Mouse (Mus musculus) left cerebral cortex, adult 9 months (tissue): ENCODE results near the gene Usp33.

Experiments used
- DNase-seq, 2 experiments: peaks; one replicate each; pipeline ENCODE4 v3.0.0; 2022; ENCODE audit warnings: low spot score in 2 of 2

The Usp33 gene

DNA sequence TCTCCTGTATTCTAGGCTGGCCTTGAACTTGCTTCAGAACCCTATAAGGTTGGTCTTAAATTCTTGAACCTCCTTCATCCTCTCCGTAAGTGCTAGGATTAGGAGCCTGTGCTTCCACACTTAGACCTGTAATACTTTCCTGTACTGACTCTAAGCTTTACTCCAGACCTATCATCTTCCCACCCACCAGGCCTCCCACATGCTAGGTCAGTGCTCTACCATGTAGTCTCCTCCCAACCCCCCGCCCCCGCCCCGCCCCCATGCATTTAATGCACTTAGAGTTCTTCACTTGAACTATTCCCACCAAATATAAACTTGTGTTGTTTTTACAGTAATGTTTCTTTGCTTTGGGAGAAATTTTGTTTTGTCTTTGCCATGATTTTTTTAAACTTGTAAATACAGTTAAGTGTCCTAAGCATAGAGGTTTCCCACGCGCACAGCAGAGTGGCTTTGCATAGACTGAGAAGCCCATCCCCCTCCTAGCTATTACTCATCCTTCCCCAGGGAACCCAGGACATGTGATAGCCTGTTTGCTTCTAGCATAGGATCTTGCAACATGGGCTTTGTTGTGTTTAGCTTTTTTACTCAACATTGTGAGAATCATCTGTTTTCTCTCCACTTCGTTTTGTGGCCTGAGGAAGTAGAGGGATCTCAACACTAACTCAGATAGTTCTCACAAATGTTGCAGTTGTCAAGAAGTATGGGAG is 55.8 kb downstream of the Usp33 start:
- DNase-seq = peak in 1 of 2 experiments; percentile 34

GRCm38 (mm10) chr3:152402671-152403066 is 56.4 kb downstream of the Usp33 start:
- no peak for DNase-seq

DNA sequence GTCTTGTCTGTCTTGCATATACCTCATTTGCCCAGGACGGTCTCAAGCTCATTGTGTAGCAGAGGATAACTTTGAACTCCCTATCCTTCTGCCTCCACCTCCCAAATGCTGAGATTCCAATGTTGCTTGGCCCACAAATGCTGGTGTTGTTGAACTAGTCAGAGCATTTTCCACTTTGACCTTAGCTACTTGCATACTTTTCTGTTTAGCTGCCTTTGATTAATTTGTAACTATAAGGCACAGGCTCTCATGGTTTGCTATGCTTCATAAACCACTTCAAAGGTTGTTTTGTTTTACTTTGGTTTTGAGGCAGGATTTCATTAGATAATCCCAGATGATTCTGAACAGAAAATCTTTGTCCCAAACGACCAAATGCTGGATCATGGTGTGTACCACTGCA is 57.5 kb downstream of the Usp33 start:
- DNase-seq = no peak

DNA sequence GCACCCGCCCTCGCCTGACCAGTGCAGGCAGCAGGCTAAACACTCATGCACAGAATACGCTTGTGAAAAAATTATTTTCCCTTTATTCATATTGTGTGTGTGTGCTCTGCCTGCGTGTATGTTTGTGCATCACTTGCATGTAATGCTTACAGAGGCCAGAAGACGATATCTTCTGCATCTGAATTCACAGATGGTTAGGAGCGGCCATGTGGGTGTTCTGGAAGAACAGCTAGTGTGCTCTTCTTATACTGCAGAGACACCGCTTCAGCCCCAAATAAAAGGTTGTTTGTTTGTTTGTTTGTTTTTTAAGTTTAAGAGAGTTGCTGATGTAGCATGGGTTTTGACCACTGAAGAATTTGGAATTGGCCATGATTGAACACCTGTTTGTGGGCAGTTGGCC is 59.1 kb downstream of the Usp33 start:
- DNase-seq = no peak

DNA sequence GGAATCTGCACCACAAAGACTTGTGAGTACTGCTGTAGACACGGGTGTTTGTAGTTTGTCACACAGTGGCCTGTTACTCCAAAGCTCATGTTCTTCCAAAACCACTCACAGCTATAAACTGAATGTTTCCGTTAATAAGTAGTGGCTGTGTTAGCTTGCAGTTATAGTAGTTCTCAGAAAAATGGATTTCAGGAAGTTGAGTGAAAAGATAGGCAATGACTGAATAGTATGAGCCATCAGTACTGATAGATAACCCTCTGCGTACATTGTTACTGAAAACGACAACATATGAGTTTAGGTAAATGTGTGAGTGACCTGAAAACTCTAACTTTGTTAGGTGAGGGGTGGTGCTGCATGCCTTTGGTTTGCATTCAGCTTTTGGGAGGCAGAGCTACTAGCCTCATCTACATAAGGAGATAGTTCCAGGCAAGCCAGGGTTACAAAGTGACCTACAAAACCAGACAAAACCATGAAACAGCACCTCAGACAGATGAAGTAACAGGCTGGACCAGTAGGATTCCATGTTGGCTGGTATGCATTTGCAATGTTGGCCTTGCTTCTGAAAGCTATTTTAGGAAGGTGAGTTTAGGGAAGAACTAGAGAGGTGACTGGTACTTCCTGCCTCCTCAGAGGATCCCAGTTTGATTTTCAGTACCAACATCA is 59.8 kb downstream of the Usp33 start:
- DNase-seq = no peak

GRCm38 (mm10) chr3:152410980-152411551 is 64.8 kb downstream of the Usp33 start:
- DNase-seq = no peak

DNA sequence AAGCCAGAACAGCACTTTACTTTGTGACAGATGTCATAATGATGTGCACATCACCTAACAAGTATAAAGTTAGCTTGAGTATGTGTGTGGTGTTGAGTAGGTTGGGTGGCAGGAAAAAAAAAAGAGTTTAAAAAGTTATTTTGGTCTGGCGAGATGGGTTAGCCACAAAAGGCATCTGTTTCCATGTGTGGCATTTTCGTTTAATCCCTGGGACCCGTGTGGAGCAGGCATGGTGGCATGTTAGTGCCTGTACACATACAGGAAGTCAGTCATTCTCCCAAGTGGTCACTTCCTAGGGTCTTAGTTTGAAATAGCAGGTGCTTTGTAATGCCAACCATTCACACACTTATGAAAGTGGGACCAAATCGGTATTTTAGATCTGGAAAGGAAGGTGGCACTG is 66.1 kb downstream of the Usp33 start:
- DNase-seq = no peak

DNA sequence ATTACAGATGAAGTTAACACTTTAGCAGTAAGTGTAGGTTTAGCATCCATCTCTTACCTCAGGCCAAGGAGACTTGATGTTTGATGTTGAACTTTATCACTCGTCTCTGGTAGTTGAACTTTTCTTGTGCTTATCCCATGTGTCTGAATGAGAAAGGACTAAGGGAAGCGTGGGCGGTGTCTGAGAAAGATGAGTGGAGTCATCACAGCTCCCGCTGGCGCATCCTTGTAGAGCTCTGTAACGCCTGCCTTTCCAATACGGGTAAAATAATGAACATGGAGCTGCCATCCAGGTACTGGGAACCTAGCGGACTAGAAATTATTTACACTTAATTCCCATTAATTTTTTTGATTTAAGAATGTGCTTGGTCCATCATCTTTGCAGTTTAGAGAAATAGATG is 82.6 kb downstream of the Usp33 start:
- no peak for DNase-seq

GRCm38 (mm10) chr3:152432677-152433076 is 86.4 kb downstream of the Usp33 start:
- no peak for DNase-seq

DNA sequence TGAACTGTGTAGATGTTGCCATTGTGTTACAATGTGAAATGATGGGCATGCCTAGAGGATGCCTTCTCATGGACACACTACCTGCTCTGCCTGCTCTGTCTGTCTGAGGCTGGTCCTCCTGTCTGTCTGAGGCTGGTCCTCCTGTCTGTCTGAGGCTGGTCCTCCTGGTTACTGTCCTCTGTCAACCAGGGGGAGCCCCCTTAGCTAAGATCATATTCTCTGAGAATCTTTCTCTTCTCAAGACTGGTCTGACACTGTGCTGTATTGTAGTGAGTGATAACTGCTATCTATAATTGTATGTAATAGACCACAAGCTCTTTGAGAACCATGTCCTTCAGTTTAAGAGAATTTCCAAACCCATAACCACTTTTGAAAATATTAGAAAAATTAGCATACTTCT is 89.3 kb downstream of the Usp33 start:
- no peak for DNase-seq

- no peak for DNase-seq
Measured at GRCm38 (mm10) chr3:152438068-152438467, 91.8 kb downstream of the Usp33 start.

DNA sequence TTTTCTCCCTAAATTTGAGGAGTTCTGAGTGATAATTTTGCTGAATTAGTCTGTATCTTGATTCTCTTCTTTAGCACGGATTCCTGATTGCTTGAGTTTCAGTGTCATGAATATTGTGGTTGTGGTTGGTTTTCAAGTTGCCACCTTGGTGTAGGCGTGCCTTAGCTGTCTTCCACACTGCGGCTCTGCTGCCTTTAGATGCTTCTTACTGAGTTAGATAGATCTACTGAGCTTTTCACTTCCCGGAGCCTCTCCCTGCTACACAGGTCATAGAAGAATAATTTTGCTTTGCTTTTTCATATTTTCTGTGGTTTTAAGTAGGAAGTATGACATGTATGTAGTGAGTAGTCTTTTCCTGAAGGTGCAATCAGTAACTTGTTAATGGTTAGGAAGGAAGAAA is 96.5 kb downstream of the Usp33 start:
- DNase-seq = no peak
